Mouse (Mus musculus): ENCODE results near the gene Hypk.
"Not testable (repeated sequence)": the region's sequence is repeated elsewhere in the genome, so short reads cannot be mapped to it uniquely, and the experiment has no call there.

Hypk gene

GRCm38 (mm10) chr2:121448136-121448535, 5.0 kb upstream of the Hypk start:
- peak; percentile 47 for DNase-seq (ENCODE audit: low read depth, low spot score)

DNA sequence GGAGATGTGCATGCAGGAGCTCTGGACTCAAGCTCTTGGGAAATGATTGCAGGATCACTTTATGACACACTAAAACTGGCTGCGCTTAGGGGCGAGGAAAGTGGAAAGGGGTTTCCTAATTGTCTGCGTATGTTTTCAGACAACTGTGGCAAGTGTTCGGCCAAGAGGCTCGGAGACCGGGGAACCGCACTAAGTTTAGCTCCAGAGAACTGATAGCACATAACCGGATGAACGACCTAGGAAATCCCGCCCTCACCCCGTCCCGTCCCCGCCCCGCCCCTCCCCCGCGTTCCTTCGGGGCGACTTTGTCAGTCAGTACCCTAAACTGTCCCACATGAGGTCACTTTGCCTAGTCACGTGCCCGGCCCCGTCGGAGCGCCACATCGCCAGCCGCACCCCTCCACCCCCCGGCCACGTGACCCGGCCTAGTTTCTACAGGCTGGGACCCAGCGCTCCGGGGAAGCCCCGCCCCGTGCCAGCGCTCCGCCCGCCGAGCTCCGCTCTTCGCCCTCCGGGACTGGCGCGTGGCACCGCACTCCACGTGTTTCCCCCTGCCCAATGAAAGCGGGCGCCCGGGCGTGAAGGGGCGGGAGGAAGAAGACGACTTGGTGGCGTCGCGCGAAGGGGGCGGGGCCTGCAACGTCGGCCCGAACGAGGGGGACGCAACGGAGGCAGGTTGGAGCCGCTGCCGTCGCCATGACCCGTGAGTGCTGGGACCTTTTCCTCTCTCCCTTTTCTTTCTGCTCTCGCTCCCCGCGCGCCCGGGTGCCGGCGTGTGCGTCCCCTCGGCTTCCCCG, 4.2 kb upstream of the Hypk start, which contains the start of gene Serf2:
Gene Serf2, plus strand, starts transcription at position 457 of the 797 bp plus-strand sequence.
- peak; percentile 99 for DNase-seq (ENCODE audit: low read depth, low spot score)

- DNase-seq (ENCODE audit: low read depth, low spot score), result no peak
Observed at GRCm38 (mm10) chr2:121449545-121450011, 3.5 kb upstream of the Hypk start.

DNA sequence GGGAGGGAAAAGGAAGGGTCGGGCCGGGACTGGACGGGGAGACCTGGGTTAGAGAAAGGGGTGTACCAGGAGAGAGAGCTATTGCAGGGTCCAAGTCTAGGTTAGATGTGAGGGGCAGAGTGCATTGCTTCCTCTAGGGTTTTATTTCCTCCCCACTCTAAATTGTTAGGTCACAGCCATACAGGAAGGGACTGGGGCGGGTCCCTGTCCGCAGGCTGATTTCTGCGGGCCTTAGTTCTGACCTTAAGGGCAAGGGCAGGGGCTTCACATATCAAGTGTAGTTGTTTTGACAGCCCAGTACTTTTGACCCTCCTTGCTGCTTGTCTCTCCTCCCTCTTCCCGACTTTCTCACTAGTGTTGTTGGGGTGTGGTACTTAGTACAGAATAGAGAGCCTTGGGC, 3.0 kb upstream of the Hypk start:
- DNase-seq (ENCODE audit: low read depth, low spot score), result peak; percentile 49

- DNase-seq (ENCODE audit: low read depth, low spot score), result no peak
Observed at GRCm38 (mm10) chr2:121452361-121452760, 729 bp upstream of the Hypk start.

DNA sequence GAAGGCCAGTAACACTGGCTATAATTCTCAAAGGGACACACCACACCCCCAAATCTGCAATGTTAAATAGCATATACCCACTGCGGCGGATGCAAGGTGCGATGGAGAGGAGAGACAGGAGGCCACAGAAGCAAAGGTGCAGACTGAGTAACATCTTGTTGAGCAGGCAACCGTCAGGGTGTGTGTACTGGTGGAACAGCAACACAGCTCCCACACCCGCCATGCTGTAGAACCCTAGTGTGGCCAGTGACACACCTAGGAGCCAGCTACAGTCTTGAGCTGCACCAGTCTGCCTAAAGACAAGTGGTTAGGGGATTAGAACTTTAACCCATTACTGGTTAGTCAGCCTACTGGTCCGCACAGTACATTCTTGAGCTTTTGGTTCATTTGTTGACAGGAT, 827 bp downstream of the Hypk start:
- no peak for DNase-seq (ENCODE audit: low read depth, low spot score)

GRCm38 (mm10) chr2:121455534-121455933, 2.4 kb downstream of the Hypk start:
- no peak for DNase-seq (ENCODE audit: low read depth, low spot score)

- peak; percentile 95 for DNase-seq (ENCODE audit: low read depth, low spot score)
Observed at GRCm38 (mm10) chr2:121456692-121457642, 3.9 kb downstream of the Hypk start, which contains the start of gene Serinc4. TSS of gene Serinc4 (minus strand) at chr2:121456781.

GRCm38 (mm10) chr2:121460071-121460470, 7.0 kb downstream of the Hypk start:
- DNase-seq (ENCODE audit: low read depth, low spot score), result peak; percentile 55

GRCm38 (mm10) chr2:121468982-121469381, 15.9 kb downstream of the Hypk start:
- not testable (repeated sequence) for DNase-seq (ENCODE audit: low read depth, low spot score)

GRCm38 (mm10) chr2:121472783-121473182, 19.7 kb downstream of the Hypk start:
- not testable (repeated sequence) for DNase-seq (ENCODE audit: low read depth, low spot score)

DNA sequence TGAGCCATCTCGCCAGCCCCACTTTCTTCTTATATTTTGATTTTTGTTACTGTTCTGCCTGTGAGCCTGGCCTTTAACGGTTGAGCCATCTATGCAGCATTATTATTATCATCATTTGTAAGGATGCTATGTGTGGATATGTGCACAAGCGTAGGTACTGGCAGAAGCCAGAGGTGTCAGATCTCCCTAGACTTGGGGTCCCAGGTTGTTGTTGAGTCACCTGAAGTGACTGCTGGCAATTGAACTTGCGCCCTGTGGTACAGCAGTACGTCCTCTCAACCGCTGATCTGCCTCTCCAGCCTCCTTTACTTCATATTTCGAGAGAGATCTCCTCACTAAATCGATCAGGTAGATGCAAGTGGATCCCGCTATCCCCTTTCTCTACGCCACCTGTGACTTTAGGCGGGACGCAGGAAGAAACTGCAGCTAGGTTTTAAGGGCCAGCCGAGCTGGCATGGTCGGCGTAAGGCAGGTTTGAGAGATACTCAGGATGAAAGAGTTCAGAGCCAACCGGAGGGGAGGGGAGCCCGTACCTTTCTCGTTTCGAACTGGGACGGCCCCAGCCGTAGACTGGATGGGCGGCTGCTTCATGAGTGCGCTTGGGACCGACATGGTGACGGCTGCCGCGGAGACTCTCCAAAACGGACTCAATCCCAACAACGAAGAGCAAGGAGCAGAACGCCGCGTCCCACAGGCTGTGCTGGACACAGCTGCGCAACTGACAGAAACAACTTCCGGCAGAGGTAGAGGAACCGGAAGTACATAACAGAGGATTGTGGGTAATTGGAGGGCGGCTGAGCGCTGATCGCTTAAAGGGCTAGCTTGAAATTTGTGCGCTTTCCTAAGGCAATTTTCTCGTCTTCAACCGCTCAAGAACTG, 20.4 kb downstream of the Hypk start, which contains the start of gene Mfap1b:
Gene Mfap1b, minus strand, starts transcription at position 767 of the 879 bp plus-strand sequence.
- peak; percentile 96 for DNase-seq (ENCODE audit: low read depth, low spot score)

- DNase-seq (ENCODE audit: low read depth, low spot score), result no peak
Observed at GRCm38 (mm10) chr2:121474180-121474535, 21.1 kb downstream of the Hypk start.

GRCm38 (mm10) chr2:121475306-121475705, 22.2 kb downstream of the Hypk start:
- not testable (repeated sequence) for DNase-seq (ENCODE audit: low read depth, low spot score)

GRCm38 (mm10) chr2:121477491-121478266, 24.6 kb downstream of the Hypk start:
- peak; percentile 74 for DNase-seq (ENCODE audit: low read depth, low spot score)

GRCm38 (mm10) chr2:121480498-121480897, 27.4 kb downstream of the Hypk start:
- peak; percentile 67 for DNase-seq (ENCODE audit: low read depth, low spot score)

DNA sequence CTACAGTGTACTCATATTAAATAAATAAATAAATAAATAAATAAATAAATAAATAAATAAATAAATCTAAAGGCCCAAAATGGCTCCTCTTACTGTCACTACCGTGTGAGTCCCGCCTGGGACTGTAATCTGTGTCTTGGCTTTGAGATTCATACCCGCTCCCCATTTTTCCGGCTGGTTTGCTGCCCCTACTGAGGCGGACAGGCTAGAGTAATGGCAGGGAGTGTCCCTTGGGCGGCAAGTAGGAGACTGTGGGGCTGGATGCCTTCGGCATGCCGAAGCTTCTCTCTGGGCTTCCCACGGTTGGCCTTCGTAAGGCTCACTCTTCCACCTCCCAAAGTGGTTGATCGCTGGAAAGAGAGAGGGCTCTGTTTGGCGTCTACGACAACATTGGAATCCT, 27.8 kb downstream of the Hypk start:
- DNase-seq (ENCODE audit: low read depth, low spot score), result not testable (repeated sequence)

DNA sequence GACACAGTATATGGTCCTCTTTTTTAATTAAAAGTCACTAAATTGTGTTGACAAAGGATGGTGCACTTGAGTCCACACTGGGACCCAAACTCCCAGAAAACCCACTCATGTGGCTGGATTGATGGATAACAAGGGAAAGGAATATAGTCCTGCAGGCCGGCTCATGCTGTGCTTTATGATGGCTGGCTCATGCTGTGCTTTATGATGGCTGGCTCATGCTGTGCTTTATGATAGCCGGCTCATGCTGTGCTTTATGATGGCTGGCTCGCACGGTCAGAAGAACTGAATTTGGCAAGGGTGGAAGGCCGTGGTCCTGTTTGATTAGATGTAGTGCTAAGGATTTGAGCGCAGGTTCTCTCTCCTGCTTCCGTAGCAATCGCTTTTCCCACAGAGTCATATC, 30.5 kb downstream of the Hypk start:
- peak; percentile 22 for DNase-seq (ENCODE audit: low read depth, low spot score)

GRCm38 (mm10) chr2:121484403-121484802, 31.3 kb downstream of the Hypk start:
- not testable (repeated sequence) for DNase-seq (ENCODE audit: low read depth, low spot score)

DNA sequence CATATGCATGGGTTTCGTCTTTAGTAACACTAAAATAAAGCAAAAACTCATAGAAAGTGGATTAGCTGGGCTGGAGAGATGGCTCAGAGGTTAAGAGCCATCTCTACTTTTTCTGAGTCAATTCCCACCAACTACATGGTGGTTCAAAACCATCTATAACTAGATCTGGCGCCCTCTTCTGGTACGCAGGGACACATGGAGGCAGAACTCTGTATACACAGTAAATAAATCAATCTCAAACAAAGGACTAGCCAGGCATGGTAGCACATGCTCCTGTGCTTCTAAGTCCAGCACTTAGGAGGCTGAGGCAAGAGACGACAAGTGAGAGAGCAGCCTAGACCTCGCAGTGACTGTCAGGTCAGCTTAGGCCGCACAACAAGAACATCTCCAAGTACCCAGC, 48.5 kb downstream of the Hypk start:
- DNase-seq (ENCODE audit: low read depth, low spot score), result not testable (repeated sequence)
